Mouse (Mus musculus) kidney, adult 18-20 months (tissue): ENCODE data around the gene Cd53.

Experiments used
- DNase-seq: peaks from one replicate; pipeline ENCODE4 v3.0.0; 2021

Cd53 gene

GRCm38 (mm10) chr3:106789930-106790329, at the start of gene Cd53:
TSS of gene Cd53 (minus strand) at chr3:106790149.
- no peak for DNase-seq

GRCm38 (mm10) chr3:106832107-106832506, 42.2 kb upstream of the Cd53 start:
- DNase-seq, result no peak

GRCm38 (mm10) chr3:106826187-106826586, 36.2 kb upstream of the Cd53 start, which contains the start of gene Olfr266:
TSS of gene Olfr266 (minus strand) at chr3:106826287.
- DNase-seq, result no peak

- DNase-seq, result no peak
Observed at GRCm38 (mm10) chr3:106817676-106818075, 27.7 kb upstream of the Cd53 start.

GRCm38 (mm10) chr3:106808972-106809695, 19.2 kb upstream of the Cd53 start:
- no peak for DNase-seq

- no peak for DNase-seq
Observed at GRCm38 (mm10) chr3:106798079-106798478, 8.1 kb upstream of the Cd53 start.

- DNase-seq, result no peak
Observed at GRCm38 (mm10) chr3:106788440-106788887, 1.5 kb downstream of the Cd53 start.

GRCm38 (mm10) chr3:106787972-106788371, 2.0 kb downstream of the Cd53 start:
- no peak for DNase-seq

GRCm38 (mm10) chr3:106785130-106785529, 4.8 kb downstream of the Cd53 start:
- DNase-seq, result no peak

- no peak for DNase-seq
Observed at GRCm38 (mm10) chr3:106771834-106772233, 18.1 kb downstream of the Cd53 start.

GRCm38 (mm10) chr3:106755898-106756297, 34.1 kb downstream of the Cd53 start:
- DNase-seq, result no peak

- DNase-seq, result peak; percentile 88
Observed at GRCm38 (mm10) chr3:106722028-106722945, 67.7 kb downstream of the Cd53 start.

GRCm38 (mm10) chr3:106721397-106722027, 68.4 kb downstream of the Cd53 start:
- DNase-seq, result peak; percentile 95
